Mouse (Mus musculus) kidney, postnatal 0 days (tissue): ENCODE measurements at regions not wholly inside any gene's neighbourhood (a gene's known extent, or its start where the extent isn't known, plus 50 kb on each side); places are given as distances from the start of the nearest gene placed in this dataset. TPM values are rescaled to one million over a fixed set of nuclear protein-coding genes. Genes with fewer than 3 reads are reported as not detected.

Experiments
- ATAC-seq: fragments of 200-750 bp; cut with Nextera tagmentation; replicated peaks from 2 replicates; pipeline ENCODE4 v1.8.0; 2017; ENCODE audit warnings: low read depth, moderate number of reproducible peaks, moderate TSS enrichment, moderate library complexity; ENCODE audit not compliant: low FRiP score
- DNase-seq: peaks from one replicate; pipeline ENCODE4 v3.0.0-alpha.2; 2016; ENCODE audit warnings: low spot score
- H3K27ac ChIP-seq: fragments of 300-500 bp; sonication (generic); 2 replicates; pipeline ENCODE4 v1.5.1; 2014; ENCODE audit warnings: mild to moderate bottlenecking
- H3K27me3 ChIP-seq: fragments of 300-500 bp; sonication (generic); 2 replicates; pipeline ENCODE4 v1.6.1; 2014; ENCODE audit warnings: low read length, mixed read lengths; ENCODE audit not compliant: insufficient read depth
- H3K36me3 ChIP-seq: fragments of 300-500 bp; sonication (generic); 2 replicates; pipeline ENCODE4 v1.6.1; 2014; ENCODE audit warnings: low read length, mixed read lengths; ENCODE audit not compliant: insufficient read depth
- H3K4me1 ChIP-seq: fragments of 300-500 bp; sonication (generic); replicated peaks from 2 replicates; pipeline ENCODE4 v1.6.1; 2014; ENCODE audit warnings: antibody characterized with exemption, low read length, mixed read lengths; ENCODE audit not compliant: insufficient read depth
- H3K4me2 ChIP-seq: fragments of 300-500 bp; sonication (generic); 2 replicates; pipeline ENCODE4 v1.6.1; 2014; ENCODE audit warnings: mild to moderate bottlenecking, low read length, moderate library complexity, mixed read lengths
- H3K4me3 ChIP-seq: fragments of 300-500 bp; sonication (generic); replicated peaks from 2 replicates; pipeline ENCODE4 v1.5.1; 2014; ENCODE audit warnings: low read depth, low read length
- H3K9ac ChIP-seq: fragments of 300-500 bp; sonication (generic); 2 replicates; pipeline ENCODE4 v1.6.1; 2014; ENCODE audit warnings: low read depth, low read length
- H3K9me3 ChIP-seq: fragments of 300-500 bp; sonication (generic); replicated peaks from 2 replicates; pipeline ENCODE4 v1.6.1; 2016; ENCODE audit warnings: low read length, inconsistent platforms, mixed read lengths
- CTCF ChIP-seq: IDR thresholded peaks from 2 replicates; pipeline ENCODE4 v1.5.1; 2016; ENCODE audit warnings: antibody characterized with exemption, low read depth, mild to moderate bottlenecking, moderate library complexity
- WGBS: fragments of 180-500 bp; shearing (Covaris S2); extraction: QIAGEN DNeasy Blood & Tissue Kit; methylation state at CpG from one replicate; pipeline ENCODE4 v1.1.7; 2014; 5-methylcytosine and 5-hydroxymethylcytosine counted together
- microRNA-seq: library from miRNA; unstranded; fragments of <30 nt; microRNA quantifications from one replicate; pipeline ENCODE4, GENCODE M21; 2016

- 75% methylated on average over 2 of the region's 2 CpGs for WGBS
Measured at GRCm38 (mm10) chr15:17569205-17569604, 840.6 kb downstream of the Cdh9 start.

GRCm38 (mm10) chr15:17588617-17589016 is 860.1 kb downstream of the Cdh9 start:
- no peak overlapping the region for H3K4me3 ChIP-seq
- no peak overlapping the region for H3K4me2 ChIP-seq
- TF ChIP-seq CTCF: no peak
- no peak for ATAC-seq
- H3K27me3 ChIP-seq: no peaks in the 10 kb centered on the region
- no peak overlapping the region for H3K27ac ChIP-seq
- H3K4me1 ChIP-seq: no peaks in the 10 kb centered on the region
- no peak for DNase-seq
- H3K36me3 ChIP-seq: no peaks in the 10 kb centered on the region
- 89% methylated on average over 2 of the region's 2 CpGs for WGBS
- H3K9ac ChIP-seq: no peak overlapping the region
- no peaks in the 10 kb centered on the region for H3K9me3 ChIP-seq

More at GRCm38 (mm10) chr15:17569205-17569604, 840.6 kb downstream of the Cdh9 start:
- Histone ChIP-seq H3K4me3 (no peak overlapping the region), H3K27ac (no peak overlapping the region), H3K27me3 (no peaks in the 10 kb centered on the region), H3K4me1 (no peaks in the 10 kb centered on the region), H3K36me3 (no peaks in the 10 kb centered on the region), H3K4me2 (no peak overlapping the region), H3K9ac (no peak overlapping the region), H3K9me3 (no peaks in the 10 kb centered on the region)
- ATAC-seq (no peak), DNase-seq (no peak)
- no peak for TF ChIP-seq CTCF

DNA sequence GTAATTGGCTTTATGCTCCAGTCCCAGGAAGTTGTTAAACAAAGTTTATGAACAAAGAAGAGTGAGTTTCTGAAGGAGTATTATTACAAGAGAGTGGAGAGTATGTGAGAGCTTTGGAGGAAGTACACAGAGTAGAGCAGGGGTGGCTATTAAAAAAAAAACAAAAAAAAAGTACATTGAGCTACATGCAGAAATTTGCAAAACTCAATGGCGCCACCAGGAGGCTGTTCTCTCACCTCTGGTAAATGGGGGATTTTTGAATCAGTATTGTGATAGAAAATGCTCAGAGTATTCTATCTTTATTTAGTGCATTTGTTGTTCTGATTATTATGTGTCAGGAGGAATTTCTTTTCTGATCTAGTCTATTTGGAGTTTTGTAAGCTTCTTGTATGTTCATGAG is 875.8 kb downstream of the Cdh9 start:
- DNase-seq: peak; percentile 1
- WGBS: 71% methylated on average over 1 of the region's 1 CpGs
- peak; percentile 41 for TF ChIP-seq CTCF

DNA sequence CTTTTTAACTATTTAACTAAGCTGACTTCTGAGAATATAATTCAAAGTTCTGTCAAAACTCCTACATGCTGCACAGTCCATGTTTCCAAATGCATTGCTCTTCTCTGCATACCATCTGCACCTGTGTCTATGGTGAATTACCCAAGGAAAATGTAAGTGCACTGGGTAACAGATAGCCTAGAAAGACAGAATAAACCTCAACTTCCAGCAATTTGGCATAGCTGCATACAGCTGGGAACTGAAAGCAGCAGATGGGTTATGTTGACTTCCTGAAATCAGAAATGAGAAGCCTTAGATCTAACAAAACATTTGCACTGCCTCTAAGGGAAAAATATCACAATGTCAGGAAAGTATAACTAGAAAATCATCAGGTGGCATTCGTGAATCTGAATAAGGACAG is 886.4 kb downstream of the Cdh9 start:
- WGBS: 89% methylated on average over 1 of the region's 1 CpGs
- no peak overlapping the region for H3K4me3 ChIP-seq
- H3K9me3 ChIP-seq: no peaks in the 10 kb centered on the region
- no peak for ATAC-seq
- no peak overlapping the region for H3K4me2 ChIP-seq
- no peak overlapping the region for H3K27ac ChIP-seq
- H3K4me1 ChIP-seq: no peaks in the 10 kb centered on the region
- no peak for TF ChIP-seq CTCF
- DNase-seq: no peak
- H3K27me3 ChIP-seq: no peaks in the 10 kb centered on the region
- no peaks in the 10 kb centered on the region for H3K36me3 ChIP-seq
- H3K9ac ChIP-seq: no peak overlapping the region

More for the DNA sequence above, 875.8 kb downstream of the Cdh9 start:
- Histone ChIP-seq H3K4me3 (no peak overlapping the region), H3K9me3 (no peaks in the 10 kb centered on the region), H3K4me2 (no peak overlapping the region), H3K9ac (no peak overlapping the region), H3K27ac (no peak overlapping the region), H3K4me1 (no peaks in the 10 kb centered on the region), H3K36me3 (no peaks in the 10 kb centered on the region), H3K27me3 (no peaks in the 10 kb centered on the region)
- ATAC-seq: no peak

- ATAC-seq (no peak), DNase-seq (no peak)
- Histone ChIP-seq H3K4me1 (no peaks in the 10 kb centered on the region), H3K4me3 (no peak overlapping the region), H3K9ac (no peak overlapping the region), H3K36me3 (no peaks in the 10 kb centered on the region), H3K9me3 (no peaks in the 10 kb centered on the region), H3K27ac (no peak overlapping the region), H3K27me3 (no peaks in the 10 kb centered on the region), H3K4me2 (no peak overlapping the region)
- no peak for TF ChIP-seq CTCF
- 69% methylated on average over 4 of the region's 4 CpGs for WGBS
Measured at GRCm38 (mm10) chr15:17641218-17641617, 912.7 kb downstream of the Cdh9 start.

Small RNAs in the stretch of these regions (microRNA-seq; reads per million reads assigned to microRNA genes)
- gene Gm22032: not detected
